Mouse (Mus musculus) bone marrow, adult 2 months (tissue): ENCODE results near the gene Iqcf5. TPM values are rescaled to one million over a fixed set of nuclear protein-coding genes. Genes with fewer than 3 reads are reported as not detected.

Experiments used
- H3K27ac ChIP-seq: fragments of 200-500 bp; 2 replicates; pipeline ENCODE4 v1.5.1; 2012; ENCODE audit warnings: low read depth, mild to moderate bottlenecking, control low read depth, inconsistent platforms, low read length; ENCODE audit not compliant: control insufficient read depth, poor library complexity, insufficient read depth
- H3K4me1 ChIP-seq: fragments of 200-500 bp; 2 replicates; pipeline ENCODE4 v1.6.1; 2011; ENCODE audit warnings: low read length; ENCODE audit not compliant: control insufficient read depth, insufficient read depth
- H3K4me3 ChIP-seq: fragments of 200-500 bp; replicated peaks from 2 replicates; pipeline ENCODE3; 2011; ENCODE audit warnings: mild to moderate bottlenecking, low read depth, low read length, control low read depth; ENCODE audit not compliant: control insufficient read depth
- CTCF ChIP-seq: fragments of 200-500 bp; IDR thresholded peaks from 2 replicates; pipeline ENCODE4 v1.5.1; 2011; ENCODE audit warnings: low read length, control low read depth; ENCODE audit not compliant: control insufficient read depth, insufficient read depth
- POLR2A ChIP-seq: fragments of 200-500 bp; IDR thresholded peaks from 2 replicates; pipeline ENCODE4 v1.6.1; 2011; ENCODE audit warnings: low read depth, mild to moderate bottlenecking, control low read depth, low read length, borderline replicate concordance; ENCODE audit not compliant: control insufficient read depth
- WGBS: fragments of 180-500 bp; shearing (Covaris S2); methylation state at CpG from one replicate; pipeline ENCODE4 v1.1.7; 2018; 5-methylcytosine and 5-hydroxymethylcytosine counted together
- polyA plus RNA-seq: library from polyadenylated mRNA; stranded (reverse); fragments of >200 nt; gene quantifications from 2 replicates; pipeline ENCODE4 v1.2.4, GENCODE M21; 2011; ENCODE audit warnings: low replicate concordance; ENCODE audit not compliant: missing spikeins, insufficient read depth, insufficient read length

Iqcf5 gene
- polyA plus RNA-seq, 1 experiment = not detected

GRCm38 (mm10) chr9:106476924-106477484, 37.4 kb upstream of the Iqcf5 start, which contains the start of gene Parp3:
Parp3 (minus strand) TSS chr9:106476949.
- peak within 1 kb of the TSS; percentile 60 for H3K4me3 ChIP-seq
- TF ChIP-seq POLR2A (peak; percentile 22; the same call in 1 of the 2 replicates), CTCF (peak; percentile 95)
- H3K4me1 ChIP-seq = no peaks in the 10 kb centered on the region; the same call in 1 of the 2 replicates
- peak within 1 kb of the TSS; percentile 10 for H3K27ac ChIP-seq
- under 1% methylated on average over 41 of the region's 41 CpGs for WGBS

- peak overlapping the region; percentile 60 for H3K4me3 ChIP-seq
- H3K27ac ChIP-seq = no peak overlapping the region
- WGBS = under 1% methylated on average over 16 of the region's 16 CpGs
- H3K4me1 ChIP-seq = no peaks in the 10 kb centered on the region; the same call in 1 of the 2 replicates
- TF ChIP-seq POLR2A (no peak), CTCF (no peak)
Measured at GRCm38 (mm10) chr9:106477649-106478048, 36.7 kb upstream of the Iqcf5 start.

GRCm38 (mm10) chr9:106478101-106478500, 36.3 kb upstream of the Iqcf5 start:
- no peak for TF ChIP-seq POLR2A
- no peak for TF ChIP-seq CTCF
- H3K4me1 ChIP-seq = no peaks in the 10 kb centered on the region; the same call in 1 of the 2 replicates
- 68% methylated on average over 9 of the region's 9 CpGs for WGBS
- H3K4me3 ChIP-seq = no peak overlapping the region
- no peak overlapping the region for H3K27ac ChIP-seq

- Histone ChIP-seq H3K27ac (no peak overlapping the region), H3K4me3 (no peak overlapping the region), H3K4me1 (no peaks in the 10 kb centered on the region; the same call in 1 of the 2 replicates)
- 84% methylated on average over 7 of the region's 7 CpGs for WGBS
- TF ChIP-seq CTCF = no peak
- no peak for TF ChIP-seq POLR2A
Measured at GRCm38 (mm10) chr9:106480541-106480940, 33.8 kb upstream of the Iqcf5 start.

GRCm38 (mm10) chr9:106481075-106481474, 33.3 kb upstream of the Iqcf5 start:
- TF ChIP-seq POLR2A (no peak), CTCF (no peak)
- 40% methylated on average over 15 of the region's 15 CpGs for WGBS
- H3K4me1 ChIP-seq = no peaks in the 10 kb centered on the region; the same call in 1 of the 2 replicates
- no peak overlapping the region for H3K27ac ChIP-seq
- no peak overlapping the region for H3K4me3 ChIP-seq

GRCm38 (mm10) chr9:106481676-106482075, 32.7 kb upstream of the Iqcf5 start:
- no peak for TF ChIP-seq POLR2A
- TF ChIP-seq CTCF = no peak
- no peak overlapping the region for H3K4me3 ChIP-seq
- no peaks in the 10 kb centered on the region; the same call in 1 of the 2 replicates for H3K4me1 ChIP-seq
- WGBS = 87% methylated on average over 13 of the region's 13 CpGs
- H3K27ac ChIP-seq = no peak overlapping the region

- whole genome bisulfite sequencing = 87% methylated on average over 17 of the region's 17 CpGs
- Histone ChIP-seq H3K27ac (no peak overlapping the region), H3K4me1 (no peaks in the 10 kb centered on the region; the same call in 1 of the 2 replicates), H3K4me3 (no peak overlapping the region)
- TF ChIP-seq CTCF (no peak), POLR2A (no peak)
Measured at GRCm38 (mm10) chr9:106482578-106483115, 31.7 kb upstream of the Iqcf5 start.

- WGBS = 91% methylated on average over 10 of the region's 10 CpGs
- Histone ChIP-seq H3K4me1 (no peaks in the 10 kb centered on the region; the same call in 1 of the 2 replicates), H3K27ac (no peak overlapping the region), H3K4me3 (no peak overlapping the region)
- TF ChIP-seq CTCF = no peak
- no peak for TF ChIP-seq POLR2A
Measured at GRCm38 (mm10) chr9:106483136-106483535, 31.2 kb upstream of the Iqcf5 start.
